Mouse (Mus musculus) kidney, postnatal 25 days (tissue): ENCODE measurements at regions not wholly inside any gene's neighbourhood (a gene's known extent, or its start where the extent isn't known, plus 50 kb on each side); places are given as distances from the start of the nearest gene placed in this dataset.

Experiments used
- DNase-seq, 2 experiments: peaks; one replicate each; pipeline ENCODE4 v3.0.0; 2021; ENCODE audit warnings: mixed read lengths in 2 of 2

GRCm38 (mm10) chr14:28626951-28627350 lies 122.4 kb downstream of the Wnt5a start:
- no peak for DNase-seq

DNA sequence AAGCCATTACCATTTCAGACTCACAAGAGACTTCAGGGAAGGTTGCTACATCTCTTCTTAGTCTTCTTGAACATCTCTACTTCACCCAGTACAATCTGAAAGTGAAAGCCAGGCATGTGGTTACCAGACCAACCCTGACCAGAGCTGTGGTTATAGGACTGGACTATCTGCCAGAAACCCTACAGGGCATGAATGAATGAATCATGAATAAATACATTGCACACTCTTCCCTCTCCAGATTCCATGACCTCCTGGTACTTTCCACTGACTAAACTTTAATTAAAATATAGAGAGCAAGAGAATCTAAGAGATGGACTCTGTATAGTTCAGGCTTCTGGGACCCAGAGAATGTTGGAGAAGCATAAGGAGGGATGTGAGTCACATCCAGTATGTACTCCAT lies 130.6 kb downstream of the Wnt5a start:
- DNase-seq = no peak

DNA sequence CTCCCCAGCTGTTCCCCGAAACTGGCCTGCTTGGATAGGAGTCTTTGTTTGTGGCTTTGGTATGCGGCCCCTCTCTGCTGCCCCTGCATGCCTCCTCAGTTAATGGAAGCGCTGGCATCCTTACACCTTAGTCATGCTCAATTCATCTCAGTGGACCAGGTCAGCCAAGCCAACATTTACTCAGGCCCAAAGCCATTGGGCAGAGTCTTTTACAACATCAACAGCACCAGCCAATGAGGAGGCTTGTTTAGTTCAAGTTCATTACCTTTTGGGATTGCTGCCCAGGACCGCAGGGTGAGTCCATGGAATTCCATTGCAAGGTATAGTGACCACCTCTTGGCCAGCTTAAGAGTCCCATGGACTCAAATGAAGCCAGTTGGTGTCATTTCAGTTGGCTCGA lies 134.5 kb downstream of the Wnt5a start:
- peak in 1 of 2 experiments; percentile 36 for DNase-seq

DNA sequence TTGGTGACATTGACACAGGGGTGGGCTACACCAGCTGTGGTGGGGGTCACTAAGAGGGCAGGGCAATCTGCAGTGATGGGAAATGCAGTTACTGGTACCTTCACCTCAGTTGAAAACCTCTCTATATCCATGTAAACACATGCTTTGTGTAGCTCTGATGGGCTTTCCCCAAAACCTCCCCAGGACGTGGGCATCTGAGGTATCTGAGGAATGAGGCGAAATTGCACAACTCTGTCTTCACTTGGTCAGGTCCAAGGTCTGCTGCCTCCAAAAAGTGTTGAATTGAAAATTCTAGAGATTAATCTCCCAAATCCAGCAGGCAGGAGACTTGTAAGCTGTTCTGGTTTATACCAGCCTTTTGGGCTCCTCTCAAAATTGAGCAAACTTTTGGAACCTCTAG lies 141.3 kb downstream of the Wnt5a start:
- DNase-seq = no peak

GRCm38 (mm10) chr14:28649411-28649810 lies 144.9 kb downstream of the Wnt5a start:
- DNase-seq = no peak

DNA sequence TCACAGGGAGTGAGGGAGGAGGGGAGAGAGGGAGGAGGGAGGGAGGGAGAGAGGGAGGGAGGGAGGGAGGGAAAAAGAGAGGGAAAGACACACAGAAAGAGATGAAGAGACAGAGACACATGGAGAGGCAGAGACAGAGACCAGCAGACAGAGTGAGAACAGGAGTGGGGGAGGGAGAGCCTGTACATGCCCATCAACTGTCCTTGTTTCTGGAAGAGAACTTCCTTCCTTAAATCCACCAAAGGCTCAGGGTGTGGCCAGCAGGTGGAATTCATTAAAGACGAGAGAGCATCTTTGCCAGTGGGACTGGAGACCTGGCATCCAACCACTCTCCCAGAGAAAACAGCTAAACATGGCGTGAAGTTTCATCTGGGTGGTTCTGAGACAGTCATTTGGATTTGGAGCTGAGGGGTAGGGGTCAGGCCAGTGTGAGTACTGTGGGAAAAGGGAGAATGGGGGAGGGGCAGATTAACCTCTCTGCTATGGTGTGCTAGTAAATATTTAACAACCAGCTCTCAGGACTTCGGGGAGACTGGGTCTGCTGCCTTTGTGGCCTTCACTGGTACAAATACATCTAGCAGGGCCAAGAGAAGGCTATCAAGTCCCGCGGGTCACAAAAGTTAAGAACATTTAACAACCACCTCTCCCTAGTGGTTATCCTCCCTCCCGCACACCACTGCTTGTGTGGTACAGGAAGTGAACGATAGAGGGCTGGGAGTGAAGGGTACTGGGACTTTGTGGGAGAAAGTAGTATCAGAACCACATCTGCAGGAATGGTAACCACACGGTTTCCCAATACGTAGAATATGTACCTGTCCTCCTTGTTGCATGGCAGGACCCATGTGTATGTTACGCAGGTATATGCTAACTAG lies 148.7 kb downstream of the Wnt5a start:
- DNase-seq = peak; percentile 13 to 38

GRCm38 (mm10) chr14:28657216-28657615 lies 152.7 kb downstream of the Wnt5a start:
- DNase-seq = no peak

- peak in 1 of 2 experiments; percentile 43 for DNase-seq
These were observed 156.5 kb downstream of the Wnt5a start for GRCm38 (mm10) chr14:28660872-28661588.

GRCm38 (mm10) chr14:28663316-28663715 lies 158.8 kb downstream of the Wnt5a start:
- DNase-seq = peak in 1 of 2 experiments; percentile 40

GRCm38 (mm10) chr14:28664121-28664520 lies 159.6 kb downstream of the Wnt5a start:
- DNase-seq = peak in 1 of 2 experiments; percentile 11

GRCm38 (mm10) chr14:28675476-28675875 lies 170.9 kb downstream of the Wnt5a start:
- peak; percentile 30 to 51 for DNase-seq

DNA sequence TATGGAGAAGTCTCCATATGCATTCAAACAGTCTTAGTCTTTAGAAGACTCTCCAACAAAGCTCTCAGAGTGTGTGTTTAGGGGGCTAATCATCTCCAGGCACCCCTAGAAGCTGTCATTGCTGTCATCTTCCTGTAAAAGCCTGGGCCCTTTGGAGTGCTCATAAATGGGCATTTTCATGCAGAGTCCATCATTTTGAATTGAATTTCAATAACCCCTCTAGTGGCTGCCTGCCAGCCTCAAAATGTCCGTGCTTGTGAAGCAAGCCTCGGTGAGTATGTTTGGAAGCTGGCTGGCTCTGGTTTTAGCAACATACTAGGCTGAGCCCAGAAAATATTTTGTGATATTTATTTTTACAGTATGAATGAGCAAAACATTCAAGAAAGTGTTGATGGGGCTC lies 195.2 kb downstream of the Wnt5a start:
- DNase-seq = no peak

DNA sequence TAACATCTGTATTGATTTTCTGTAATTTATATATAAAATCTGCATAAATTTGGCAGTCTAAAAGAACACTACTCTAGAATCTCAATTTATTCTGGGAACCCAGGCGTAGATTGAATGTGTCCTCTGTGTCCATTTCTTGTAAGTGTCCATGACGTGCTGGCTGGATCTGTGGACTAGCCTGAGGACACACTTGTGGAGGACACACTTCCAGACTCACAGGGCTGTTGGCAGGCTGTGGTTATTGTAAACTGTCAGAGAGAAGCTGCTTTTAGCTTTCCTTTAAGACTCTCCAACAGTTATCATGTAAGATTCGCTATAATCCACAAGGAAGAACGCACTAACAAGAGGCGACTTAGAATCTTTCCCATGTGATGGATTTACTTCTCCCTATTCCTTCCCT lies 200.2 kb downstream of the Wnt5a start:
- DNase-seq = no peak

DNA sequence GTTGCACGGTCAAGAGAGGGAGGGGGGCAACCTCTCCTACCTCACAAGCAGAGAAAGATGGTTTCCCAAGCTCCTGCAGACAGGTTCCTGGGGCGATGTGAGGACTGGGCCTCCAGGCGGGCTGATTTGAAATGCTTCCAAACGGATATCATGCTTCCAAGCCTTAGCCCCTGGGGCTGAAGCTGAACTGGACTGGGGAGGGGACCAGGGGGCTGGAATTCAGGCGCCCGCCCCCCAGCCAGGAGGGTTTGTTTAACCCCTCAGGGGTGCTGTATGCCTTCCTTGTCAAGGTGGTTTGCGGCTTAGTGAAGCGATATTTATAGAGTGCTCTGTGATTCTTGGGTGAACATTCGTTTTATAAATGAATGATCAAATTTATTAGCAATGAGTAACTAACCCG lies 210.0 kb downstream of the Wnt5a start:
- DNase-seq = no peak

DNA sequence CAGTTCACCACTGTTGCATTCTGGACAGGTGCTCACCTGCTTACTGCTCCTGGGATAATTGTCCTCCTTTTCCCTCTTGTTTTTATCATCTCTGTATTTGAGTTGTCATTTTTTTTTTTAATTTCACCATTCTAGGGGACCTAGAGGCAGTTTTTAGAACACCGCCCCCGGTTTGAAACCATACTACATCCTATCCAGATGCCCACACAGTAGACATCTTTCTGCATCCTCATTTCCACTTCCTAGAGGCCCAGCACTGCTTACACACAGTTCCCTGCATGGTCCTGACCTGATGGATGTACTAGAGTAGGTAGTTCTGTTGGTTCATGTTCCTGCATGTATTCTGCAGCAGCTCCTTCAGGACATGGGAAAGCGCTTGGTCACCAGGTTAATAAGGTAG lies 216.0 kb downstream of the Wnt5a start:
- no peak for DNase-seq

- DNase-seq = no peak
These were observed 221.1 kb downstream of the Wnt5a start for GRCm38 (mm10) chr14:28725666-28726065.

DNA sequence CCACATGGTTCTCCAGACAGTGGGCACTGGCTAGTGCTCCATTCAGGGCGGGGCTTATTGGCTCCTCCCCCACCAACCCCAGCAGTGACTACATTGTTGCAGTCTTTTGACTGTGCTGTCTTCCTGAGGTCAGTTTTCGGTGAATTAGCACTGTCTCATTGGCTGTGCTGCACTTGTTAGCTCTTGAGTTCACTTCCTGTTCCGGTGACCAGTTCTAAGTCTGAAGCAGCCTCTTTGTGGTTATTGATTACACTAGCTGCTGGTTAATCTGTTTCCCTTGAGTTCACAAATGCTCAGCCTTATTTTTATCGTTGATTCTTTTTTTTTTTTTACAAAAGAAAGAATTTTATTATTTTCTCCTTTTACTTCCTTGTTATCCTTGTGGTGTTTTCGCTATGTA lies 228.9 kb downstream of the Wnt5a start:
- DNase-seq = no peak

- no peak for DNase-seq
These were observed 230.9 kb downstream of the Wnt5a start for GRCm38 (mm10) chr14:28735446-28735845.

DNA sequence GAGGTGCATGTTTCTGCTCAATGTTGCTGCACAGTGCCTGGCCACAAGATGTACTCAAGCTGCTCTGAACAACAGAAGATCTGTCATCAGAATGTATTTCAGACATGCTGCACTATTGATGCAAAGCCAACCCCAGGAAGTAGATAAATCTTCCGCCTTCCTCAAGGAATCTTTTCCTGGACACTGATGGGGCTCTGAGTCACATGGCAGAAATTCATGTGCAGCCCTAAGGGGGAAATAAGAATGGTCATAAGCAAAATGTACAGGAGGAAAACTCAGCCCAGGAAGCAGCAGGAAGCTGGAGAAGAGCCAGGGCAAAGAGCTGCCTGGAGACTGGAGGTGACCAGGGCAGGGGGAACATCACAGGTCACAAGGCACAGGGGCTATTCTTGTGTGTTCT lies 235.5 kb downstream of the Wnt5a start:
- no peak for DNase-seq

DNA sequence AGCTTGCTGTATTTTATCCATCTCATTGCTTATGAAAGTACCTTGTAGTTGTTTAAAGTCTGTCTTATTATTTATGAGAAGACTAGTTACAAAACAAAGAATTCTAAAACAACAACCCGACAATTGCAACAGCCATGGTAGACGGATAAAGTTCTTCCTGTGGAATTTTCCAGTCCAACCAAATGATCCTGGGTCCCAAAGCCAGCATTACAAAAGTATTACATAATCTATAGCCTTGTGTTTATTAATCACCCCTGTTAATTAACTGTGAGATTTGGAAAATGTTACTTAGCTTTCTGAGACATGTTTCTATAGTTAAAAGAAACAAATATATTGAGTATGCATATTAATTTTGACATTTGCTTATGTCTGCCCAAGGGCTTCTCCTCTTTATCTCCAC lies 236.9 kb downstream of the Wnt5a start:
- no peak for DNase-seq

GRCm38 (mm10) chr14:28743673-28744072 lies 239.1 kb downstream of the Wnt5a start:
- DNase-seq = no peak

- DNase-seq = no peak
These were observed 245.8 kb downstream of the Wnt5a start for GRCm38 (mm10) chr14:28750301-28750700.

DNA sequence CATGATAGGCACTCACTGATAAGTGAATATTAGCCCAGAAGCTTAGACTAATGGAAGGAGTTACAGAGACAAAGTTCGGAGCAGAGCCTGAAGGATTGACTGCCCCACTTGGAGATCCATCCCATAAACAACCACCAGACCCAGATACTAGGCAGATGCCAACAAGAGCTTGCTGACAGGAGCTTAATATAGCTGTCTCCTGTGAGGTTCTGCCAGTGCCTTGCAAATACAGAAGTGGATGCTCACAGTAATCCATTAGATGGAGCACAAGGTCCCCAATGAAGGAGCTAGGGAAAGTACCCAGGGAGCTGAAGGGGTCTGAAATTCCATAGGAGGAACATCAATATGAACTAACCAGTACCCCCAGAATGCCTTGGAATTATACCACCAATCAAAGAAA lies 252.8 kb upstream of the Lrtm1 start:
- DNase-seq = no peak

DNA sequence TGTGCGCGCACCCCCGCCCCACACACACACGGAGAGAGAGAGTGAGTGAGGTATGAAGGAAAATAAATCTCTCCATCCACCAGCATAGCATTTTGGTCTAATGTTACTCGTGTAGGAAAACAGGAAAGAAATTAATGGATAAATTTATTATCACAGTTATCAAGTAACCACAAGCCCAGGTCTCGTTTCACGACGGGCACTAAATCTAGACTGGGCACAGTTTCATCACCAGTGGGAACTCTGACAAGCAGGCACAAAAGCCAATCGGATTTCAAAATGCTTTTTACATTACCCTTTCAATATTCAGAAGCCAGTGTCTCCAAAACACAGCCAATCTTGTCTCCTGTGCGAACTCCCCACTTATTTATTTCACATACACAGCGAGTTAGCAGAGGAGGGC lies 244.9 kb upstream of the Lrtm1 start:
- DNase-seq = no peak
